Mouse (Mus musculus): ENCODE results near the gene Ankrd44. TPM values are rescaled to one million over a fixed set of nuclear protein-coding genes. Genes with fewer than 3 reads are reported as not detected.

Gene Ankrd44
- total and polyA plus RNA-seq, 3 experiments: 0.10 to 2.6 (median 1.5) TPM

DNA sequence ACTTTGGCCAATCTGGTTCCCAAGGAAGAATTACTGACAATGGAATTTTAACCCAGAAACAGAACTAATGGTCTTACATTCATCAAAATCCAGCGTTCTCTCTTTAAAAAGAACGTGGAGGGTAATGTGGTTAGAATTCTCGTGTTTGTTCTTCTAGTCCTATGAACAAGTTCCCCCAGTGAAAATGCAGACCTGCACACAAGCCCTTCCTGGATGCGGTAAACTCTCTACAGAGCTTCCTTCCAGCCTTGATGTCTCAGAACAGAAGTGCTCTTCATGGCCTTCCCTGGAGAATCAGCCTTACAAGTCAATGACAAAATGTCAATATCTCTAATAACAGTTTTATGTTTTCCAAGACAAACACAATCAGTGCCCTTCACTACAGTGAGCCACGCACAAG is 65.8 kb downstream of the Ankrd44 start:
- H3K9me3 ChIP-seq (replicated peaks): no peaks in the 10 kb centered on the region
- no peak for ATAC-seq (ENCODE audit: extremely low read depth, insufficient number of reproducible peaks, low FRiP score, poor library complexity, severe bottlenecking)
- peaks cover 6% of the 10 kb centered on the region; the same call in 1 of the 2 replicates for H3K27me3 ChIP-seq (ENCODE audit: insufficient read depth, low read length)
- no peak overlapping the region for H3K4me3 ChIP-seq (ENCODE audit: low read depth, low read length)
- no peaks in the 10 kb centered on the region for H3K4me1 ChIP-seq (ENCODE audit: insufficient read depth, low read depth, low read length)
- no peak for DNase-seq (ENCODE audit: low spot score)
- H3K36me3 ChIP-seq (replicated peaks): no peaks in the 10 kb centered on the region
- TF ChIP-seq POLR2AphosphoS5 (IDR thresholded peaks at IDR 0.05; ENCODE audit: insufficient replicate concordance, low read depth, low read length) (no peak), GATA1 (IDR thresholded peaks at IDR 0.05; ENCODE audit: borderline replicate concordance, low read length) (no peak), CTCF (IDR thresholded peaks at IDR 0.05; ENCODE audit: low read depth, low read length) (no peak)

DNA sequence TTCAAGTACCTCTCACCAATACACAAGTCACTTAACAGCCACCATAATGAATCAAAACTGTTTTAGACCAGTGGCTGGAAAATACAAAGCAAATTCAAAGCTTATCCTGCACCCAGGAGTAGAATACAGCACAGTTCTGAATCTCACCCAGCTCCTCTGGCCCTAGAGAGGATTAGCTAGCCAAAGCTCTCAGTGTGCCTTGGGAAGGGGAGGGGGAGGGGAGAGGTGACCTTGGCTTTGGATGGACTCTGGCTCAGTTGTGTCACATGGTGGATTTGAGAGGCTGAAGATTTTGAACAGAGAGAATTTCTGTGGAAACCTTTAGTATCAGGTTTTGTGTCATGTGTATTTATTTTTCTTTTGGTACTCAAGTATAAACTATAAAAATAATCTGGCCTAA is 66.3 kb downstream of the Ankrd44 start:
- Histone ChIP-seq H3K27me3 (ENCODE audit: insufficient read depth, low read length) (peaks cover 6% of the 10 kb centered on the region; the same call in 1 of the 2 replicates), H3K36me3 (replicated peaks) (no peaks in the 10 kb centered on the region), H3K4me1 (ENCODE audit: insufficient read depth, low read depth, low read length) (no peaks in the 10 kb centered on the region), H3K4me3 (ENCODE audit: low read depth, low read length) (no peak overlapping the region), H3K9me3 (replicated peaks) (no peaks in the 10 kb centered on the region)
- no peak for TF ChIP-seq GATA2 (IDR thresholded peaks at IDR 0.05; ENCODE audit: borderline replicate concordance, low read depth, low read length)
- TF ChIP-seq CTCF (IDR thresholded peaks at IDR 0.05; ENCODE audit: low read depth, low read length): no peak
- no peak for TF ChIP-seq TAL1 (conservative IDR thresholded peaks at IDR 0.05; ENCODE audit: low read depth, low read length)
- no peak for TF ChIP-seq POLR2AphosphoS5 (IDR thresholded peaks at IDR 0.05; ENCODE audit: insufficient replicate concordance, low read depth, low read length)
- no peak for TF ChIP-seq GATA1 (IDR thresholded peaks at IDR 0.05; ENCODE audit: borderline replicate concordance, low read length)
- ATAC-seq (ENCODE audit: extremely low read depth, insufficient number of reproducible peaks, low FRiP score, poor library complexity, severe bottlenecking) (no peak), DNase-seq (ENCODE audit: low spot score) (no peak)

DNA sequence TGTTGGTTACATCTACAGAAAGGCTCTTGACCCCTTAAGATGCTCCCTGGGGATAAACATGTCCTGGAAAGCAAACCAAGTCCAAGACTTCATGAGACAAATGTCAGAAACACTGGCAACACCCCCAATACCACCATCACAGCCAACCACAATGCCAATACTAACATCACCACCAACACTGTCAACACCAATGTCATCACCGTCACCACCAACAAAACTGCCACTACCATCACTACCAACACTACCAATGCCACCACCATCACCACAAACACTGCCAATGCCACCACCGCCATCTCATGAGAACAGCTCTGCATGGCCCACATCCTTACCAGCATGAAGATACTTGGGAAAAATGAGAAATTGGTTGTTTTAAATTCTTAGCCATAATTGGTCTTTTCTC is 67.3 kb downstream of the Ankrd44 start:
- ATAC-seq (ENCODE audit: extremely low read depth, insufficient number of reproducible peaks, low FRiP score, poor library complexity, severe bottlenecking): no peak
- Histone ChIP-seq H3K4me3 (ENCODE audit: low read depth, low read length) (no peak overlapping the region), H3K27me3 (ENCODE audit: insufficient read depth, low read length) (peaks cover 6% of the 10 kb centered on the region; the same call in 1 of the 2 replicates), H3K4me1 (ENCODE audit: insufficient read depth, low read depth, low read length) (no peaks in the 10 kb centered on the region), H3K9me3 (replicated peaks) (no peaks in the 10 kb centered on the region), H3K36me3 (replicated peaks) (no peaks in the 10 kb centered on the region)
- no peak for DNase-seq (ENCODE audit: low spot score)
- TF ChIP-seq TAL1 (conservative IDR thresholded peaks at IDR 0.05; ENCODE audit: low read depth, low read length) (no peak), POLR2AphosphoS5 (IDR thresholded peaks at IDR 0.05; ENCODE audit: insufficient replicate concordance, low read depth, low read length) (no peak), GATA2 (IDR thresholded peaks at IDR 0.05; ENCODE audit: borderline replicate concordance, low read depth, low read length) (no peak), GATA1 (IDR thresholded peaks at IDR 0.05; ENCODE audit: borderline replicate concordance, low read length) (no peak), CTCF (IDR thresholded peaks at IDR 0.05; ENCODE audit: low read depth, low read length) (no peak)

DNA sequence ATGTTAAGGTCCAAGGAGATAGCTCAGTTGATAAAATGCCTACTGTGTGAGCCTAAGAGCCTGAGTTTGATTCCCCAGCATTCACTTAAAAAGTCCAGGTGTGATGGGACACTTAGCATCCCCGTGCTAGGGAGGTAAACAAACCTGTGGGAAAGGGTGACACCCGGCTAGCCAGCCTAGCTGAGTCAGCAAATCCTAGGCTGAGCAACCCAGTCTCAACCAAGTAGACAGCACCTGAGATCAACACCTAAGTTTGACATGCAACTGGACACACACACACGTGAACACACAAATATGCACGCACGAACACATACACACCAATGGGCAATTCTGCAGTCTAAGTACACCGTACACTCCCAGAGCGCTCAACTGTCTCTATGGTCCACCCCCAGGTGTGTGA is 69.7 kb downstream of the Ankrd44 start:
- Histone ChIP-seq H3K27me3 (ENCODE audit: insufficient read depth, low read length) (peaks cover 6% of the 10 kb centered on the region; the same call in 1 of the 2 replicates), H3K36me3 (replicated peaks) (no peaks in the 10 kb centered on the region), H3K4me3 (ENCODE audit: low read depth, low read length) (no peak overlapping the region), H3K9me3 (replicated peaks) (no peaks in the 10 kb centered on the region), H3K4me1 (ENCODE audit: insufficient read depth, low read depth, low read length) (no peaks in the 10 kb centered on the region)
- TF ChIP-seq TAL1 (conservative IDR thresholded peaks at IDR 0.05; ENCODE audit: low read depth, low read length) (no peak), CTCF (IDR thresholded peaks at IDR 0.05; ENCODE audit: low read depth, low read length) (no peak), GATA1 (IDR thresholded peaks at IDR 0.05; ENCODE audit: borderline replicate concordance, low read length) (no peak), POLR2AphosphoS5 (IDR thresholded peaks at IDR 0.05; ENCODE audit: insufficient replicate concordance, low read depth, low read length) (no peak), GATA2 (IDR thresholded peaks at IDR 0.05; ENCODE audit: borderline replicate concordance, low read depth, low read length) (no peak)
- no peak for ATAC-seq (ENCODE audit: extremely low read depth, insufficient number of reproducible peaks, low FRiP score, poor library complexity, severe bottlenecking)
- DNase-seq (ENCODE audit: low spot score): no peak

DNA sequence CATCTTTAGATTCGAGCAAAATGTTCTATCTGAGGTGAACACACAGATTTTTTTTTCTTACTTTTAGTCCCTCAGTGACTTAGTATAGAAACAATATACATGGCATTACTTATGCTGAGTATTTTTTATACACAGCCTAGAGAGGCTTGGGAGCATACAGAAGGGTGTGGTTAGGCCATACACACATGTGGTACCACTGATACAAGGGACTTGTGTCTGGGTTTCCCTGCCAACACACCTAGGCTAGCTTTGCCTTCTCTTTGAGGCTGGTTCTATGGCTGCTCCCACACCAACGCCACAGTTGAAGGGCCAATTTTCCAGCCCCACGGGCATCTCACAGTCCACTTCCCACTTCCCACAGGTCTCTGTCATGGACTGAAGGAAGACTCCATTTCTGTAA is 70.2 kb downstream of the Ankrd44 start:
- no peak overlapping the region for H3K4me3 ChIP-seq (ENCODE audit: low read depth, low read length)
- no peak for ATAC-seq (ENCODE audit: extremely low read depth, insufficient number of reproducible peaks, low FRiP score, poor library complexity, severe bottlenecking)
- peaks cover 6% of the 10 kb centered on the region; the same call in 1 of the 2 replicates for H3K27me3 ChIP-seq (ENCODE audit: insufficient read depth, low read length)
- no peak for DNase-seq (ENCODE audit: low spot score)
- no peak for TF ChIP-seq GATA2 (IDR thresholded peaks at IDR 0.05; ENCODE audit: borderline replicate concordance, low read depth, low read length)
- TF ChIP-seq TAL1 (conservative IDR thresholded peaks at IDR 0.05; ENCODE audit: low read depth, low read length): no peak
- TF ChIP-seq GATA1 (IDR thresholded peaks at IDR 0.05; ENCODE audit: borderline replicate concordance, low read length): no peak
- H3K9me3 ChIP-seq (replicated peaks): no peaks in the 10 kb centered on the region
- no peaks in the 10 kb centered on the region for H3K4me1 ChIP-seq (ENCODE audit: insufficient read depth, low read depth, low read length)
- no peaks in the 10 kb centered on the region for H3K36me3 ChIP-seq (replicated peaks)

DNA sequence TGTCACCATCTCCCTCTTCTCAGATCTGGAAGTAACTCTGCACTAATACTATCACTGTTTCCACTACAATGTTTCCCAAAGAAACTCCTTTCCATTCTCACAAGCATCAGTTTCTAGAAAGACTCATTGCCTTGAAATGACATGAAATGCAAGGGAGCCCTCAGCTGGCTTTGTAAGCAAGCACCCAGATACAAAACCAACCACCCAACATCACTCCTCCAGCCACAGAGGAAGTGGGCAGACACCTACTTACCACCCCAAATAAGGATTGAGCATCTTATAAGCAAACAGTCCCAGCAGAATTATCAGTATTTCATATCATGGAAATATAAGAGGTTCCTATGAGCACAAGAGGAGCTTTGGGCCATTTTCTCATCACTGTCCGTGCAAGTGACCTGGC is 71.8 kb downstream of the Ankrd44 start:
- Histone ChIP-seq H3K27me3 (ENCODE audit: insufficient read depth, low read length) (peaks cover 6% of the 10 kb centered on the region; the same call in 1 of the 2 replicates), H3K4me3 (ENCODE audit: low read depth, low read length) (no peak overlapping the region), H3K9me3 (replicated peaks) (no peaks in the 10 kb centered on the region), H3K36me3 (replicated peaks) (no peaks in the 10 kb centered on the region), H3K4me1 (ENCODE audit: insufficient read depth, low read depth, low read length) (no peaks in the 10 kb centered on the region)
- no peak for ATAC-seq (ENCODE audit: extremely low read depth, insufficient number of reproducible peaks, low FRiP score, poor library complexity, severe bottlenecking)
- no peak for DNase-seq (ENCODE audit: low spot score)
- TF ChIP-seq GATA1 (IDR thresholded peaks at IDR 0.05; ENCODE audit: borderline replicate concordance, low read length): no peak
- no peak for TF ChIP-seq GATA2 (IDR thresholded peaks at IDR 0.05; ENCODE audit: borderline replicate concordance, low read depth, low read length)
- TF ChIP-seq CTCF (IDR thresholded peaks at IDR 0.05; ENCODE audit: low read depth, low read length): no peak
- no peak for TF ChIP-seq POLR2AphosphoS5 (IDR thresholded peaks at IDR 0.05; ENCODE audit: insufficient replicate concordance, low read depth, low read length)
- TF ChIP-seq TAL1 (conservative IDR thresholded peaks at IDR 0.05; ENCODE audit: low read depth, low read length): no peak

Measured in G1E (cell line).